Mouse (Mus musculus) neural tube, embryonic 13.5 days (tissue): Measurements from ENCODE around the gene Capg. TPM values are rescaled to one million over a fixed set of nuclear protein-coding genes. Genes with fewer than 3 reads are reported as not detected.

ENCODE experiments used
- ATAC-seq: fragments of 200-750 bp; cut with Nextera tagmentation; 2 replicates; pipeline ENCODE4 v1.8.0; 2017; ENCODE audit warnings: low read depth, mild to moderate bottlenecking, moderate TSS enrichment, moderate library complexity
- H3K27ac ChIP-seq: fragments of 300-500 bp; sonication (generic); replicated peaks from 2 replicates; pipeline ENCODE4 v1.5.1; 2015; ENCODE audit warnings: moderate library complexity, mild to moderate bottlenecking, inconsistent platforms
- H3K27me3 ChIP-seq: fragments of 300-500 bp; sonication (generic); 2 replicates; pipeline ENCODE4 v1.6.1; 2015; ENCODE audit warnings: mild to moderate bottlenecking, inconsistent platforms
- H3K36me3 ChIP-seq: fragments of 300-500 bp; sonication (generic); 2 replicates; pipeline ENCODE4 v1.6.1; 2015; ENCODE audit warnings: mild to moderate bottlenecking, inconsistent platforms
- H3K4me1 ChIP-seq: fragments of 300-500 bp; sonication (generic); replicated peaks from 2 replicates; pipeline ENCODE4 v1.6.1; 2015; ENCODE audit warnings: inconsistent platforms
- H3K4me2 ChIP-seq: fragments of 300-500 bp; sonication (generic); 2 replicates; pipeline ENCODE4 v1.6.1; 2015; ENCODE audit warnings: inconsistent platforms, mild to moderate bottlenecking, moderate library complexity
- H3K4me3 ChIP-seq: fragments of 300-500 bp; sonication (generic); 2 replicates; pipeline ENCODE4 v1.5.1; 2015; ENCODE audit warnings: mild to moderate bottlenecking, inconsistent platforms
- H3K9ac ChIP-seq: fragments of 300-500 bp; sonication (generic); 2 replicates; pipeline ENCODE4 v1.6.1; 2015; ENCODE audit warnings: moderate library complexity, mild to moderate bottlenecking, inconsistent platforms
- H3K9me3 ChIP-seq: fragments of 300-500 bp; sonication (generic); 2 replicates; pipeline ENCODE4 v1.6.1; 2016; ENCODE audit warnings: inconsistent platforms
- WGBS: fragments of 180-500 bp; shearing (Covaris S2); methylation state at CpG from one replicate; pipeline ENCODE4 v1.1.7; 2015; 5-methylcytosine and 5-hydroxymethylcytosine counted together
- polyA plus RNA-seq: library from polyadenylated mRNA; unstranded; fragments of >200 nt; fragmentation: Nextera tagmentation; extraction: Ambion mirVana; gene quantifications from 2 replicates; pipeline ENCODE4 v1.2.1, GENCODE M21; 2015

Capg gene
- 11.9 and 12.9 TPM in 2 replicates for polyA plus RNA-seq

- WGBS: 14% methylated on average over 23 of the region's 23 CpGs
- no peak within 1 kb of the TSS for H3K4me3 ChIP-seq
These were observed at the start of gene Capg for GRCm38 (mm10) chr6:72544283-72544987. Capg (plus strand) TSS chr6:72544391.

GRCm38 (mm10) chr6:72498950-72499349 is 45.2 kb upstream of the Capg start:
- no peak for ATAC-seq
- 51% methylated on average over 5 of the region's 5 CpGs for WGBS
- H3K9me3 ChIP-seq: no peaks in the 10 kb centered on the region

More at GRCm38 (mm10) chr6:72544283-72544987, at the start of gene Capg:
- Histone ChIP-seq H3K9ac (0 out of 2 replicates have a peak within 1 kb of the TSS, but pooled peaks have one; percentile 14), H3K36me3 (no peaks in the 10 kb centered on the region), H3K4me2 (peak within 1 kb of the TSS; percentile 41), H3K4me1 (peaks cover 12% of the 10 kb centered on the region; the same call in 1 of the 2 replicates), H3K27ac (peak within 1 kb of the TSS; percentile 69), H3K9me3 (no peaks in the 10 kb centered on the region), H3K27me3 (no peaks in the 10 kb centered on the region; the same call in 1 of the 2 replicates)
- no peak for ATAC-seq

GRCm38 (mm10) chr6:72503309-72503708 is 40.9 kb upstream of the Capg start:
- H3K27me3 ChIP-seq: no peaks in the 10 kb centered on the region
- ATAC-seq: no peak
- H3K4me3 ChIP-seq: no peak overlapping the region
- H3K27ac ChIP-seq: no peak overlapping the region
- H3K4me1 ChIP-seq: no peaks in the 10 kb centered on the region
- H3K4me2 ChIP-seq: no peak overlapping the region
- no peak overlapping the region for H3K9ac ChIP-seq
- H3K36me3 ChIP-seq: no peaks in the 10 kb centered on the region
- no peaks in the 10 kb centered on the region for H3K9me3 ChIP-seq

More at GRCm38 (mm10) chr6:72498950-72499349, 45.2 kb upstream of the Capg start:
- Histone ChIP-seq H3K9ac (no peak overlapping the region), H3K4me3 (no peak overlapping the region), H3K27ac (no peak overlapping the region), H3K27me3 (no peaks in the 10 kb centered on the region), H3K4me1 (no peaks in the 10 kb centered on the region), H3K4me2 (no peak overlapping the region), H3K36me3 (no peaks in the 10 kb centered on the region)

DNA sequence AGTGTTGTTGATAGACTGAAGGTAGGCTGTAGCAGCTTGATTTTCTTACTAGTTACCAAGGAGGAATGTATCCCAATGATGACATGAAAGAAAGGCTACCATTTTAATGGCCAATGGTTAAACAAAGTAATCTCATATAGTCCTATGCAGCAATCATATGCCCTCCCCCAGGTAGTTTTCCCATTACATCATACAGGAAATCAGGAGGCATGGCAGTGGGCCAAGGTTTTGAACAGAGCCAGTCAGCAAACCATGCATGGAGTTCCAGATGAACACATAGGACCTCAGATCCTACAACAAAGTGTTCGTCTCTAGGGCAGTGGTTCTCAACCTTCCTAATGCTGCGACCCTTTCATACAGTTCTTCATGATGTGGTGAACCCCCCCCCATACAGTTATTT is 40.3 kb upstream of the Capg start:
- WGBS: 83% methylated on average over 2 of the region's 2 CpGs
- ATAC-seq: no peak
- no peak overlapping the region for H3K27ac ChIP-seq
- H3K9me3 ChIP-seq: no peaks in the 10 kb centered on the region
- H3K27me3 ChIP-seq: no peaks in the 10 kb centered on the region
- H3K36me3 ChIP-seq: no peaks in the 10 kb centered on the region
- H3K4me3 ChIP-seq: no peak overlapping the region
- H3K4me1 ChIP-seq: no peaks in the 10 kb centered on the region
- no peak overlapping the region for H3K9ac ChIP-seq
- H3K4me2 ChIP-seq: no peak overlapping the region

GRCm38 (mm10) chr6:72506104-72506503 is 38.1 kb upstream of the Capg start:
- 68% methylated on average over 1 of the region's 1 CpGs for WGBS
- Histone ChIP-seq H3K27me3 (no peaks in the 10 kb centered on the region), H3K4me1 (peaks cover 10% of the 10 kb centered on the region; the same call in 1 of the 2 replicates), H3K9ac (no peak overlapping the region), H3K4me3 (no peak overlapping the region), H3K9me3 (no peaks in the 10 kb centered on the region), H3K27ac (no peak overlapping the region), H3K4me2 (no peak overlapping the region), H3K36me3 (no peaks in the 10 kb centered on the region)
- ATAC-seq: no peak

DNA sequence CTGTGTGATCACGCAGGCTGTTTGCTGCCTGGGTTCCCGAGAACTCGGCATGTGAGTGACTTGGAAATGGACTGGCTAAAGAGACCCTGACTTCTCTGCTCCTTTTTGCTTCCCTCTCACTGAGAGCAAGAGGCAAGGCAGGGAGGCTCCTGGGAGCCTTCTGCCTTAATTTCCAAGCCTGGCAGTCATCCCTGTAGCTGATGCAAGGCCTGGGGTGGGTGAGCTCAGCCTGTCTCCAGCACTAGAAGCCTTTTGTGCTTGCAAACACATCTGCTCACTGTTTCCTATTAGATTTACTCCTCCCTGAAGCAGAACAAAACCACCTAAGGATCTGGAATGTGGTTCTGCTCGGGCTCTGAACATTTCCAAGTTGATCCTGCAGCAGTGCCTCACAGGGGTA is 35.6 kb upstream of the Capg start:
- peaks cover 33% of the 10 kb centered on the region for H3K4me1 ChIP-seq
- no peaks in the 10 kb centered on the region for H3K27me3 ChIP-seq
- WGBS: 77% methylated on average over 4 of the region's 4 CpGs
- no peak overlapping the region for H3K9ac ChIP-seq
- ATAC-seq: no peak
- H3K27ac ChIP-seq: no peak overlapping the region
- no peaks in the 10 kb centered on the region for H3K9me3 ChIP-seq
- H3K4me2 ChIP-seq: no peak overlapping the region
- H3K36me3 ChIP-seq: no peaks in the 10 kb centered on the region
- no peak overlapping the region for H3K4me3 ChIP-seq

GRCm38 (mm10) chr6:72509872-72510435 is 34.2 kb upstream of the Capg start:
- H3K9me3 ChIP-seq: no peaks in the 10 kb centered on the region
- H3K4me1 ChIP-seq: peaks cover 43% of the 10 kb centered on the region
- H3K4me3 ChIP-seq: no peak overlapping the region
- H3K27ac ChIP-seq: 0 out of 2 replicates have a peak overlapping the region, but pooled peaks have one; percentile 0
- H3K4me2 ChIP-seq: no peak overlapping the region
- 78% methylated on average over 2 of the region's 2 CpGs for WGBS
- 0 out of 2 replicates have a peak overlapping the region, but pooled peaks have one; percentile 12 for H3K9ac ChIP-seq
- H3K27me3 ChIP-seq: no peaks in the 10 kb centered on the region
- no peak for ATAC-seq
- H3K36me3 ChIP-seq: no peaks in the 10 kb centered on the region

- Histone ChIP-seq H3K4me2 (no peak overlapping the region), H3K27me3 (no peaks in the 10 kb centered on the region), H3K36me3 (no peaks in the 10 kb centered on the region), H3K4me1 (peaks cover 47% of the 10 kb centered on the region), H3K27ac (0 out of 2 replicates have a peak overlapping the region, but pooled peaks have one; percentile 98), H3K4me3 (no peak overlapping the region), H3K9ac (0 out of 2 replicates have a peak overlapping the region, but pooled peaks have one; percentile 12), H3K9me3 (no peaks in the 10 kb centered on the region)
- ATAC-seq: no peak
- 74% methylated on average over 6 of the region's 6 CpGs for WGBS
These were observed 33.3 kb upstream of the Capg start for GRCm38 (mm10) chr6:72510686-72511421.

- peak overlapping the region; percentile 28 for H3K4me3 ChIP-seq
- H3K27ac ChIP-seq: peak overlapping the region; percentile 98
- H3K9ac ChIP-seq: peak overlapping the region; percentile 71
- H3K4me2 ChIP-seq: peak overlapping the region; percentile 58
- H3K9me3 ChIP-seq: no peaks in the 10 kb centered on the region
- no peaks in the 10 kb centered on the region for H3K36me3 ChIP-seq
- peak; percentile 91 for ATAC-seq
- 3% methylated on average over 33 of the region's 33 CpGs for WGBS
- no peaks in the 10 kb centered on the region for H3K27me3 ChIP-seq
- H3K4me1 ChIP-seq: peaks cover 47% of the 10 kb centered on the region
These were observed 31.7 kb upstream of the Capg start for GRCm38 (mm10) chr6:72512386-72513070.

DNA sequence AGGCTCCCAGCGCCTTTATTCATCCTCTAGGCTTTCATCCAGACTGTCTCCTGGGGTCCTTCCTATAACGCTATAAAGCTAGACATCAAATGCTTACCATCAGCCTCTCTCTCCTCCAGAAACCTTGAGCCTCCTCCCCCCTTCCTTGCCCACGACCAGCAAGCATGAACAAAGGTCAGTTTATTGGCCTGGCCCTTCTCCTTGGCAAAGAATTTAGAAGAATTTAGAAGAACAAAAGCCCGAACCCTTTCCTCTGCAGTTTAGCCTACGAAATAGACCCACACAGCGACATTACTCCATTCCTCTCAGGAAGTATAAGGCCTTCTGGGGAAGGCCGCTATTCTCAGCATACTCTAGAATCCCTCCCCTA is 31.1 kb upstream of the Capg start:
- Histone ChIP-seq H3K4me3 (no peak overlapping the region), H3K36me3 (no peaks in the 10 kb centered on the region), H3K4me2 (peak overlapping the region; percentile 58), H3K9me3 (no peaks in the 10 kb centered on the region), H3K4me1 (peaks cover 47% of the 10 kb centered on the region), H3K27me3 (no peaks in the 10 kb centered on the region), H3K27ac (peak overlapping the region; percentile 98), H3K9ac (peak overlapping the region; percentile 71)
- peak; percentile 24 for ATAC-seq
- 26% methylated on average over 7 of the region's 7 CpGs for WGBS

DNA sequence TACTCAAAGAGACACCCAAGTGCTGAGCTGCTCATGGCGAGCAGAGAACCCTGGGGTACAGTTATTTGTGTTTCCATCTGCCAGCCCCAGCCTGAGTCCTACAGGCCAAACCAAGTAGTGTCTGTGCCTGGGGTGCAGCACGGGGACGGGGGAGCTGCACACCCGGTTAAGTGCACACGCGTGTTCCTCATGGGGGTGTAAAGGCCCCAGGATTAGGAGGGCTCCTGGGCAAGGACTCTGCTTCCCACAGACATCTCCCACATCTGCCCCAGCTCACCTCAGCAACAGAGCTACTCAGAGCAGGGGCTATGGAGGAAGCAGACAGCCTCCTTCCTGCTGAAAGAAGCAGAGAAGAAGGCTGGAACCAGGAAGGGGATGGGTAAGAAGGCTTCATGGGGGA is 28.5 kb upstream of the Capg start:
- no peak for ATAC-seq
- H3K36me3 ChIP-seq: no peaks in the 10 kb centered on the region
- no peaks in the 10 kb centered on the region for H3K9me3 ChIP-seq
- H3K4me1 ChIP-seq: peaks cover 65% of the 10 kb centered on the region
- no peak overlapping the region for H3K27ac ChIP-seq
- no peaks in the 10 kb centered on the region for H3K27me3 ChIP-seq
- no peak overlapping the region for H3K9ac ChIP-seq
- WGBS: 89% methylated on average over 6 of the region's 6 CpGs
- no peak overlapping the region for H3K4me2 ChIP-seq
- no peak overlapping the region for H3K4me3 ChIP-seq
